Mouse (Mus musculus) spleen, postnatal 36 days (tissue): ENCODE results near the gene Tex14.
A peak's percentile ranks its signal among the peaks of the same experiment; 100 is the strongest.

Source experiments
- DNase-seq, 2 experiments: peaks; one replicate each; pipeline ENCODE4 v3.0.0; 2022; ENCODE audit warnings: low spot score in 2 of 2, mixed read lengths in 1 of 2

Tex14 gene

DNA sequence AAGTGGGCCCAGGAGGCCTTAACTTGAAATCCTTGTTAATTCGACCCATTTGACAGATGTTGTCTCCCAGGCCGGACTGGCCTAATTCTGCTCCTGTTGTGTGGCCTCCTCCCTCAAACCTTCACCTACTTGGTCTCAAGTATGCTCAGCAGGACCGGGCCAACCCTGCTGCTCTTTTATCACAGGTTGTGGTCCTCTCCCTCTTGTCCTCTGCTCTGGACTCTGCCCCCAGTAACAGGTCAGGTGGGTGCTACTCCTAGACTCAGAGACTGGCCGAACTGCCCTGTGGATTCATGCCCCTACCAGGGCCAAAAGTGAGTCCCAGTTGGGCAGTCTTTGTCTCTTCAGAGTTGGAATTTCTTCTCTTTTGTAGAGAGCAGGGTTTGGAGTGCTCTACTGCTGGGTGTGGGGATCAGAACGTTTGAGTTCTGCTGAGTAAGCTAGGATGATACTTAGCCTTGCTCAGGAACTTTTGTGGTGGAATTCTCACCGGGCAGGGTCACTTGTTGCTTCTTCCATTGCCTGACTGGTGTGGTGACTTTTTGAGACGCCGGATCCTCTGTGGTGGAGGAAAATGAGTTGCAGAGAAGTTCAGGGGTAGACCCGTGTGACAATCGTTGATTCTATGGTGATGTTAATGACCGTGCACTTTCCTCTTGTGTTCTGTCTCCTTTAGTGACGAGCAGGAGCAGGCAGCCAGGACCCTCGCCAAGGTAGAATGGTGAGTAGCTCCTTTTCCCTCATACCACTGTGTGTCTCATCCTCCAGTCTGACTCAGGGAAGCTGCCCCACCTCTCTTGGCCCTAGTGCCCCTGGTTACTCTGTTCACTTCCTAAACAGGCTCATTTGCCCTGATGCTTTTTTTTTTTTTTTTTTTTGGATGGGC lies 188.1 kb downstream of the Tex14 start:
- DNase-seq = no peak

DNA sequence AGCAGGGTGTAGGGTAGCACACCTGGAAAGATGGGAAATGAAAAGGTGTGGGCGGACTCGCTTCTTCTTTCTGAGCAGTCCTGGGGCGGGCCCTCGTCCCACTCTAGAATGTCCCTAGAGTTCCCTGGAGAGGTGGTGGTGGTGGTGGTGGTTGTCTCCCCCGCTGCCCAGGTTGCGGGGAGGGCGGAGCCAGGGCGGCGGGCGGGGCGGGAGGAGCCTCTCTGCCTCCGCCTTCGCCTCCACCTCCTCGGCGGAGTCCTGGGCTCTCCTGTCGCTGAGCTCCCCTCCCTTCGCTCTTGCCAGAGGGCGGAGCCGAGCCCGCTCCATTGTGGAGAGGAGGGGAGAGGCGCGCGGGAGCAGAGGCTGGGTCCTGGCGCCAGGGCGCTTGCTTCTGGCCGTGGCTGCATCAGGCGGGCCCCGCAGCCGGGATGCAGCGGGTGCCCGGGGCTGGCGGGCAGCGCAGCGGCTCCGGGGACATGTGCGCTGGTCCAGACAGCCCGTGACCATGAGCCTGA lies 190.5 kb downstream of the Tex14 start:
- peak; percentile 77 to 78 for DNase-seq

DNA sequence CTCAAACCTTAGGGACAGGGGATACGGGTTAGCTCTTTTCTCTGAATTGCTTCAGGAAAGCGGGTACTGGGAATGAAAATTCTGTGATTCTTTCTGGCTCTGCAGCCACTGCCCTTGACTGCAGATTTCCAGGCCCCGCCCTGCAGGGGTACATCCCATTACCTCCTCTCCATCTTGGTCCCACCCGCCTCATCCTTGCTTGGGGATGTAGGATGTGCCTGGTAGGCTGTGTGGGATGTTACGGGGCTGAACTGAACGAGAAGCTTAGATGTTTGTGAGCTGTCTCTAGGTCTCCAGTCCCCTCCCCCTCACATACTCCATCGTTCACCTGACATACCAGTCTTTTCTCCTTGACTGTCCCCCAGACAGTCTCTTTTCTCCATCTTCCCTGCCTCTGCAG lies 191.1 kb downstream of the Tex14 start:
- no peak for DNase-seq

DNA sequence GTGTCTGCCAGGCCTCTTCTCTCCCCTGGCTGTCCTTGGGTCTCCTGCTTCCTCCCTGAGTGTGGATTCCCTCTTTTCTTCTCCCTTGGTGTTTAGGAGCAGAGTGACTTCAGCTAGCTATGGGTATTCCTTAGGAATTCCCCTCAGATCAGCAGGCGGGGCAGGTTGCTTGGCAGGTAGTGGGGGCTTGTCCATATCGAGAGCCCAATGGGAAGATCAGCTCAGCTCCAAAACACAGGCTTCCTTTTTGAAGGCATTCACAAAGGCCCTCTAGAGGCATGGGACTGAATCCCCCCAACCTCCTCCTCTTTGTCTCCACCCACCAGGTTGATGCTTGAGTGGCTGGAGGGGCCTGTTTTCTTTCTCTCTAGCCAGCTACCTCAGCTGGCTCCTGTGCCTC lies 191.6 kb downstream of the Tex14 start:
- DNase-seq = no peak

DNA sequence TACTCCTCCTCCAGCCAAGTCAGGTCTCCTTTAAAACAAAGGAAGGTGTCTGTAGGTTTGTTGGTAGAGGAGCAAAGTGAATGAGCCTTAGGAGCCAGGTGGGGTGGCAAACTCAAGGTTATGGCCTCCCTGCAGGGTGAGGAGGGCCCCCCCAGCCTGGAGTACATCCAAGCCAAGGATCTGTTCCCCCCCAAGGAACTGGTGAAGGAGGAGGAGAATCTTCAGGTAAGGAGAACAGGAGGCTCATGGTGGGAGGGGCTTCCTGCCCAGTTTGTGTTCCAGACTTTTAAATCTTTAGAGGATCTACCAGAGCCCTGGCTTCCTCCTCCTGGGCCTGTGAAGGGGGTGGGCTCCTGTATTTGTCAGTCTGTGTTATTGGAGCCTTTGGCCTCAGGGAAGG lies 192.2 kb downstream of the Tex14 start:
- DNase-seq = no peak

DNA sequence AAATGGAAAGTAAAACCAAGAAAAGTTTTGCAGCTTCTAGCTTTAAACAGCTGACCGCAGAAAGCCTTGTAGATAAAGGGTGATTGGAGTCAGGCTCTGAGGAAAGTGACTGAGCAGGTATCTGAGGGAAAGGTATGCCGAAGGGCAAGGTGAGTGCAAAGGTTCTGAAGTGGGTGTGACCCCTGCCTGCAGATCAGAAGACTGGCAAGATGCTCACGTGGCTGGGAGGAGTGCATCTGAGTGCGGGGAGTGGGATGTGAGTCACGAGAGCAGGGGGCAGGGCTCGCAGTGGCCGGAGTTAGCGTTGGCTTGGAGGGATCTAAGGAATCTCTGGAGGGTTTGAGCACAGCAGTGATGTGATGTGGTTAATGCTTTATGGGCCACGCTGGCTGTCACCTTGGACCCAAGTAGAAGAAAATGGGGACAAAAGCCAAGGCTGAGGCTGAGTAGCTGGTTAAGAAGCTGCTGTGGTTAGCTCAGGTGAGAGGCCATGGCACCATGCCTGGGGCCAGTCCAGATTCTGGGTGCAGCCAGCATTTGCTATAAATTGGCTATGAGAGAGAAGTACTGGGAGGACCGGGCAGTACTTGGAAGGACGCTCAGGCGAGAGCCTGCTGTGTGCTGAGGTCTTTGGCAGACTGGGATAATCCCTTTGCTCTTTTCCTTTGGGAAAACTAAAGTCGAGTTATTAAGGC lies 194.7 kb downstream of the Tex14 start:
- no peak for DNase-seq

DNA sequence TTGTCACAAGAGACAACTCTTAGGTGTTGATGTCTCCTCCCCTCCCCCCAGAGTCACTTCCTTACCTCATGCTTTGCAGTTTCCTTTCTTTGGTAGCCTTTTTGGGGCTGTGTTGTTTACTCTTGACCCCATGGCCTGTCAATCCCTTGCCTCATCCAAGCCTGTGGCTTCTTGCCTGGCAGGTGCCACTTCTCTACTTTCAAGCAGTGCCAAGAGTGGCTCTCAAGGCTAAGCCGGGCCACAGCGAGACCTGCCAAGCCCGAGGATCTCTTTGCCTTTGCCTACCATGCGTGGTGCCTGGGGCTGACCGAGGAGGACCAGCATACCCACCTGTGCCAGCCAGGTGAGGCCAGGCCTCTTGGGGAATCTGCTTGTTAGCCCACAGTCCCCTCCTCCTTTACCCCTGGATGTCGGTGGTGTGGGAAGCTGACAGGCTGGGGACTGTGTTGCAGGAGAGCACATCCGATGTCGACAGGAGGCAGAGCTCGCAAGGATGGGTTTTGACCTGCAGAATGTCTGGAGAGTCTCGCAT lies 195.5 kb downstream of the Tex14 start:
- DNase-seq = no peak

DNA sequence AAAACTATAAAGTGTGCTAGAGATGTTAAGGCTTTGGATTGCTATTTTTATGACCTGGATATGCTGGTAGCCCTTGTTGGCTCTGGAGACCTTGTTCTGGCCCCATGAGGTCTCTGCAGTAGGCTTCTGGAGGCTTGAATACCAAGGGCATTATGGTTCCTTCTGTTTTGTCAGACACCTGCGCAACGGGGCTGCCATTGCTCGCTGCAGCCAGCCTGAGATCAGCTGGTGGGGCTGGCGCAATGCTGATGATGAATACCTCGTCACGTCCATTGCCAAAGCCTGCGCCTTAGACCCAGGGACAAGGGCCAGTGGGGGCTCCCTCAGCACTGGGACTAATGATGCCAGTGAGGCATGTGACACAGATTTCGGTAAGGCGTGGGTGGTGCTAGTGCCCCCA lies 197.4 kb downstream of the Tex14 start:
- no peak for DNase-seq

DNA sequence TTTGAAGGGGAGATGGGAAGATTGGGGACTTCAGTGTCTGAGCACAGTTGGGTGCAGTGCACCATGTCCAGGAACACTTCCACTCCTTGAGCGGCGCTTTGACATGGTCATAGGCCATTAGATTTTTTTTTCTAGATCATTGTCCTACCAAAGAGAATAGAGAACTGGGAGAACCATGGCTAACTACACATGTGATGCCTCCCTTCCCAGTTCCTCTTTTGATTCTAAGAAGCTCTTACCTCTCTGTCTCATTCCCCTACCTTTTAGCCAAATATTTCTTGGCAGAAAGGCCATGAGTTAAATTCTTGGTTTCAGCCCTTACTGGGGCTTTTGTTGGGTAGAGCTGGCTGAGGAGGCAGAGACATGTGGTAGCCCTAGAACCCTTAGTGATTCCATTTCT lies 198.7 kb downstream of the Tex14 start:
- DNase-seq = no peak
